Mouse (Mus musculus) neural tube, embryonic 14.5 days (tissue): ENCODE measurements around the gene Il1a. TPM values are rescaled to one million over a fixed set of nuclear protein-coding genes. Genes with fewer than 3 reads are reported as not detected.
A peak's percentile ranks its signal among the peaks of the same experiment; 100 is the strongest.

ENCODE experiments used
- ATAC-seq: fragments of 200-750 bp; cut with Nextera tagmentation; 2 replicates; pipeline ENCODE4 v1.8.0; 2017; ENCODE audit warnings: low read depth, mild to moderate bottlenecking, moderate TSS enrichment, moderate library complexity
- H3K27ac ChIP-seq: fragments of 300-500 bp; sonication (generic); 2 replicates; pipeline ENCODE4 v1.5.1; 2014; ENCODE audit warnings: low read depth, mild to moderate bottlenecking, control low read depth, low read length, moderate library complexity, mixed read lengths
- H3K27me3 ChIP-seq: fragments of 300-500 bp; sonication (generic); 2 replicates; pipeline ENCODE4 v1.6.1; 2014; ENCODE audit warnings: low read length; ENCODE audit not compliant: control insufficient read depth, insufficient read depth
- H3K36me3 ChIP-seq: fragments of 300-500 bp; sonication (generic); 2 replicates; pipeline ENCODE4 v1.6.1; 2014; ENCODE audit warnings: low read length, mixed read lengths; ENCODE audit not compliant: control insufficient read depth, insufficient read depth
- H3K4me1 ChIP-seq: fragments of 300-500 bp; sonication (generic); 2 replicates; pipeline ENCODE4 v1.6.1; 2014; ENCODE audit warnings: low read length; ENCODE audit not compliant: control insufficient read depth, insufficient read depth
- H3K4me2 ChIP-seq: fragments of 300-500 bp; sonication (generic); 2 replicates; pipeline ENCODE4 v1.6.1; 2014; ENCODE audit warnings: mild to moderate bottlenecking, low read depth, low read length, control low read depth
- H3K4me3 ChIP-seq: fragments of 300-500 bp; sonication (generic); 2 replicates; pipeline ENCODE4 v1.5.1; 2014; ENCODE audit warnings: low read depth, low read length, control low read depth, mixed read lengths
- H3K9ac ChIP-seq: fragments of 300-500 bp; sonication (generic); replicated peaks from 2 replicates; pipeline ENCODE4 v1.6.1; 2014; ENCODE audit warnings: low read depth, mild to moderate bottlenecking, control low read depth, low read length, mixed read lengths
- H3K9me3 ChIP-seq: fragments of 300-500 bp; sonication (generic); 2 replicates; pipeline ENCODE4 v1.6.1; 2016; ENCODE audit warnings: low read length; ENCODE audit not compliant: control insufficient read depth
- WGBS: fragments of 180-500 bp; shearing (Covaris S2); extraction: QIAGEN DNeasy Blood & Tissue Kit; methylation state at CpG from one replicate; pipeline ENCODE4 v1.1.7; 2014; 5-methylcytosine and 5-hydroxymethylcytosine counted together
- polyA plus RNA-seq: library from polyadenylated mRNA; unstranded; fragments of >200 nt; fragmentation: Nextera tagmentation; extraction: Ambion mirVana; gene quantifications from 2 replicates; pipeline ENCODE4 v1.2.1, GENCODE M21; 2014

Il1a gene
- polyA plus RNA-seq, 1 experiment from 2014 or later, result 0.75 TPM

- H3K9ac ChIP-seq, result no peak overlapping the region
- no peak overlapping the region for H3K4me3 ChIP-seq
- H3K4me1 ChIP-seq, result no peaks in the 10 kb centered on the region
- no peaks in the 10 kb centered on the region for H3K27me3 ChIP-seq
- no peak overlapping the region for H3K4me2 ChIP-seq
- no peak overlapping the region for H3K27ac ChIP-seq
- no peaks in the 10 kb centered on the region for H3K36me3 ChIP-seq
- no peaks in the 10 kb centered on the region for H3K9me3 ChIP-seq
- 91% methylated on average over 9 of the region's 9 CpGs for WGBS
- ATAC-seq, result no peak
Observed at GRCm38 (mm10) chr2:129270621-129271020, 39.2 kb downstream of the Il1a start.

DNA sequence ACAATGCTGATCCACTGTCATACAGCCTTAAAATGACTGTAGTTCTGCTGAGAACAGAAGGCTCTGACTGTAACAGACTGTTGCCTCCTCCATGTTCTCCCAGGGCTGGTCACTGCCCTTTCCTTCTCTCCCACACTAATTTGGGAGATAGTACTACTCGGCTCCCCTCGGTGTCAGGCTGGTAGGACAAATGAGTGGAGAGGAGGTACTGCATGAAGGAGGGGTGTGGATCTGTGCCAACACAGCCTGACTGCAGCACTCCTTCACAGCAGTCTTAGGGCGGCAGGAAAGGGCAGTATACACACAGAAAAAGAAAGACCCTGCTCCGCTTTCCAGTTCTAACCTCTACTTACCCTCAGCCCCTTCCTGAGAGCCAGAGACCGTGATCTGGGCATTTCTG lies 39.8 kb downstream of the Il1a start:
- Histone ChIP-seq H3K36me3 (no peaks in the 10 kb centered on the region), H3K4me3 (no peak overlapping the region), H3K9me3 (no peaks in the 10 kb centered on the region), H3K9ac (no peak overlapping the region), H3K27ac (no peak overlapping the region), H3K27me3 (no peaks in the 10 kb centered on the region), H3K4me2 (no peak overlapping the region), H3K4me1 (no peaks in the 10 kb centered on the region)
- 93% methylated on average over 5 of the region's 5 CpGs for WGBS
- ATAC-seq, result no peak

- H3K4me1 ChIP-seq, result no peaks in the 10 kb centered on the region
- H3K9me3 ChIP-seq, result no peaks in the 10 kb centered on the region
- no peak overlapping the region for H3K4me2 ChIP-seq
- no peaks in the 10 kb centered on the region for H3K36me3 ChIP-seq
- ATAC-seq, result no peak
- H3K4me3 ChIP-seq, result no peak overlapping the region
- no peak overlapping the region for H3K9ac ChIP-seq
- no peaks in the 10 kb centered on the region for H3K27me3 ChIP-seq
- no peak overlapping the region for H3K27ac ChIP-seq
- WGBS, result 96% methylated on average over 12 of the region's 12 CpGs
Observed at GRCm38 (mm10) chr2:129269161-129269643, 40.6 kb downstream of the Il1a start.

DNA sequence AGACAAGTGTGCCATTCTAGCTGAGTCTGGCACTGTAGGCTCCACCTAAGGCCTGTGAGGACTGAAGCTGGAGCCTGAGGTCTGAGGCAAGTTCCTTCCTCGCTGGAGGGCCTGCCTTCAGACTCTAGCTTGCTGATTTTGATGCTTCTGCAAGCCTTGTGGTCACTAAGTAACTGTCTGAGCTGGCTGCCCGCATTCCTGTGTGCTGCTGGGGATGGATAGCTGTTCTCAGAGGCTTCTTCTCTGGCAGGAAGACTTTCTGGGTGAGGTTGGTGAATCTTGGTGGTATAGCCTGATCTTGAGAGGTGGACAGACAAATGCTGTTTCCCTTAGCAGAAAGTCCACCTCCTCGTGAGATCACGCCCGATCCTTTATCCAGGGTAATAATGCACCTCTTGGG lies 42.0 kb downstream of the Il1a start:
- Histone ChIP-seq H3K9ac (no peak overlapping the region), H3K9me3 (no peaks in the 10 kb centered on the region), H3K4me3 (no peak overlapping the region), H3K36me3 (no peaks in the 10 kb centered on the region), H3K4me2 (no peak overlapping the region), H3K27ac (no peak overlapping the region), H3K4me1 (no peaks in the 10 kb centered on the region), H3K27me3 (no peaks in the 10 kb centered on the region)
- no peak for ATAC-seq
- WGBS, result 96% methylated on average over 5 of the region's 5 CpGs

- Histone ChIP-seq H3K27ac (no peak overlapping the region), H3K4me2 (no peak overlapping the region), H3K9ac (no peak overlapping the region), H3K27me3 (no peaks in the 10 kb centered on the region), H3K9me3 (no peaks in the 10 kb centered on the region), H3K36me3 (no peaks in the 10 kb centered on the region), H3K4me3 (no peak overlapping the region), H3K4me1 (no peaks in the 10 kb centered on the region)
- WGBS, result 95% methylated on average over 7 of the region's 7 CpGs
- no peak for ATAC-seq
Observed at GRCm38 (mm10) chr2:129265316-129265715, 44.5 kb downstream of the Il1a start.

DNA sequence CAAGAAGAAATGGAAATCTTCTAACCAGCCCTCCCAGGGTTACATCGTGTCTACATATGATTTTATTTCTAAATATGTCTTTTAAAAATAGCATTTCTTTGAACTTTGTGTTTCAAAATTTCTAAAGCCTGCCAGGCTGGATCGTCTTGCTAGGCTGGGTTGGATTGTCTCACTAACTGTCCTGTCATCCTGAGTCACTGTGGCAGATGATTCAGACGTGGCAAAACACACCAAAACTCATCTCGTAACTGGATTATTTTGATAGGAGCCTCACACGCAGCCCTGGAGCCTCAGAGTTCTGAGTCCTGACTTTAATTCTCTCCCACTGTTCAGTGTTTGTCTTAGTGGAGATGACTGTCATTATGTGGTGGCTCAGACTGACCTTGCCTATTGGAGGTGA lies 46.7 kb downstream of the Il1a start:
- 81% methylated on average over 5 of the region's 5 CpGs for WGBS
- Histone ChIP-seq H3K9ac (no peak overlapping the region), H3K9me3 (no peaks in the 10 kb centered on the region), H3K4me2 (no peak overlapping the region), H3K4me1 (no peaks in the 10 kb centered on the region), H3K27me3 (no peaks in the 10 kb centered on the region), H3K36me3 (no peaks in the 10 kb centered on the region), H3K27ac (no peak overlapping the region), H3K4me3 (no peak overlapping the region)
- no peak for ATAC-seq

- Histone ChIP-seq H3K4me3 (no peak overlapping the region), H3K9ac (no peak overlapping the region), H3K27me3 (no peaks in the 10 kb centered on the region), H3K27ac (no peak overlapping the region), H3K4me1 (no peaks in the 10 kb centered on the region), H3K4me2 (no peak overlapping the region), H3K36me3 (no peaks in the 10 kb centered on the region), H3K9me3 (no peaks in the 10 kb centered on the region)
- 55% methylated on average over 6 of the region's 6 CpGs for WGBS
- no peak for ATAC-seq
Observed at GRCm38 (mm10) chr2:129261151-129261794, 48.5 kb downstream of the Il1a start.

DNA sequence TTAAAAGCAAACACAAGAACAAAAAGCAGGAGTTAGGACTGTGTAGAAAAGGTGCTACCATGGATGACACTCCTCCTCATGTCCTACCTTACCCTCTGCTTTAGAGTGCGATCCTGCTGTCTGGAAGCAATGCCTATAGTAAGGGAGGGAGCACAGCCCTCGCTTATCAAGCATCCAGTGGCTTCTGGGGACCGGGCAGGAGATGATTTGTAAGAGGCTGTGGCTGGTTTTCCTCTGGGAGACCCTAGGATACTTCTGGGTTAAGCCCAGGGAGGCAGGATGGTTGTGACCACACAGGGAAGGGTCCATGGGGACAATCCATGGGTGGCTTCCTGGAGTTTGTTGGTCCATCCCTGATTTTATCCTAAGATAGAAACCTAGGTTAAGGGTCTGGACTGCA lies 49.1 kb downstream of the Il1a start:
- H3K9ac ChIP-seq, result no peak overlapping the region
- no peak overlapping the region for H3K27ac ChIP-seq
- no peaks in the 10 kb centered on the region for H3K9me3 ChIP-seq
- ATAC-seq, result no peak
- no peaks in the 10 kb centered on the region for H3K27me3 ChIP-seq
- no peak overlapping the region for H3K4me2 ChIP-seq
- no peaks in the 10 kb centered on the region for H3K4me1 ChIP-seq
- H3K36me3 ChIP-seq, result no peaks in the 10 kb centered on the region
- no peak overlapping the region for H3K4me3 ChIP-seq
- 71% methylated on average over 3 of the region's 3 CpGs for WGBS

DNA sequence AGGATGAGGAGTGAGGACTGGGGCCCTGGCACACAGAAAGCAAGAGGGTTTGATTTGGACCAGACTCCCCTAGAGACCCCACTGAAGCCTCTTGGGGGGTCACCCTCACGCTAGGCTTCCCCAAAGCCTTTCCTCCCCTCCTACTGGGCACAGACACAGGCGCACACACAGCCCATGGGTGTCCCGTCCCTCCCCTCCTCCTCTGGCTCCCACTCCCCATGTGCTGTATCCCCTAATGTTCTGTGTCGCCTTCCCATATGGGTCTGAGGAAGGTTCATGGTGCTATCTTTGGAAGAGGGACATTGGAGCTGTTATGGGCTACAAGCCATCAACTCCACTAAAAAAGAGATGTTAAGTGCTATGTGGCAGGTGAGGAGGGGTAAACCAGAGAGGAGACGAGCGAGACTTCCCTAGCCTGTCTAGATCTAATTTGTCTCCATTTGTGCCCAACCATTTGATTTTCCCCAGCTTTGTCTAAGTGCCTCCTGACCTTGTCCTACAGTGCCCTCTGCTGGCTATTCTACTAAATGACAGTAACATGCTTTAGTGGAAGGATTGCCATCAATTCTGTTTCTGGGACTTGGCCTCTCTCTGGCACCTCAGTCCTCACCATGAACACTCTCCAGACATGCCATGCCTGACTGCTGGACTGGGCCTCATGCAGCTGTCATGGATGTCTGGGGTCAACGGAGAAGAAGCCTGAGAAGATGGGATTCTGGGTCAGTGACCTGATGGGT lies 51.1 kb downstream of the Il1a start:
- WGBS, result 39% methylated on average over 7 of the region's 7 CpGs
- no peak overlapping the region for H3K4me2 ChIP-seq
- H3K4me1 ChIP-seq, result no peaks in the 10 kb centered on the region
- no peaks in the 10 kb centered on the region for H3K27me3 ChIP-seq
- ATAC-seq, result peak; percentile 92
- no peak overlapping the region for H3K9ac ChIP-seq
- H3K4me3 ChIP-seq, result no peak overlapping the region
- no peak overlapping the region for H3K27ac ChIP-seq
- no peaks in the 10 kb centered on the region for H3K36me3 ChIP-seq
- no peaks in the 10 kb centered on the region for H3K9me3 ChIP-seq
